Mouse (Mus musculus) midbrain, embryonic 12.5 days (tissue): ENCODE results near the gene Spock1. TPM values are rescaled to one million over a fixed set of nuclear protein-coding genes. Genes with fewer than 3 reads are reported as not detected.

Source experiments
- ATAC-seq: fragments of 200-750 bp; cut with Nextera tagmentation; 2 replicates; pipeline ENCODE4 v1.8.0; 2017; ENCODE audit warnings: low read depth, moderate TSS enrichment, moderate library complexity; ENCODE audit not compliant: low FRiP score
- H3K27ac ChIP-seq: fragments of 300-500 bp; sonication (generic); replicated peaks from 2 replicates; pipeline ENCODE4 v1.5.1; 2016; ENCODE audit warnings: mild to moderate bottlenecking
- H3K27me3 ChIP-seq: fragments of 300-500 bp; sonication (generic); 2 replicates; pipeline ENCODE4 v1.6.1; 2016; ENCODE audit warnings: mild to moderate bottlenecking
- H3K36me3 ChIP-seq: fragments of 300-500 bp; sonication (generic); 2 replicates; pipeline ENCODE4 v1.6.1; 2016
- H3K4me1 ChIP-seq: fragments of 300-500 bp; sonication (generic); 2 replicates; pipeline ENCODE4 v1.6.1; 2016
- H3K4me2 ChIP-seq: fragments of 300-500 bp; sonication (generic); replicated peaks from 2 replicates; pipeline ENCODE4 v1.6.1; 2016; ENCODE audit warnings: mild to moderate bottlenecking, moderate library complexity
- H3K4me3 ChIP-seq: fragments of 300-500 bp; sonication (generic); 2 replicates; pipeline ENCODE4 v1.5.1; 2016; ENCODE audit warnings: mild to moderate bottlenecking
- H3K9ac ChIP-seq: fragments of 300-500 bp; sonication (generic); replicated peaks from 2 replicates; pipeline ENCODE4 v1.6.1; 2016; ENCODE audit warnings: mild to moderate bottlenecking, moderate library complexity
- H3K9me3 ChIP-seq: fragments of 300-500 bp; sonication (generic); 2 replicates; pipeline ENCODE4 v1.6.1; 2016; ENCODE audit warnings: mild to moderate bottlenecking
- WGBS: fragments of 180-500 bp; shearing (Covaris S2); methylation state at CpG from one replicate; pipeline ENCODE4 v1.1.7; 2016; 5-methylcytosine and 5-hydroxymethylcytosine counted together
- polyA plus RNA-seq: library from polyadenylated mRNA; unstranded; fragments of >200 nt; fragmentation: Nextera tagmentation; extraction: Ambion mirVana; gene quantifications from 2 replicates; pipeline ENCODE4 v1.2.1, GENCODE M21; 2016

Gene Spock1
- polyA plus RNA-seq, 1 experiment from 2014 or later: 22.4 TPM

- no peak overlapping the region for H3K27ac ChIP-seq
- no peak for ATAC-seq
- no peak overlapping the region for H3K9ac ChIP-seq
- H3K4me1 ChIP-seq: no peaks in the 10 kb centered on the region
- no peaks in the 10 kb centered on the region for H3K36me3 ChIP-seq
- H3K4me3 ChIP-seq: no peak overlapping the region
- no peaks in the 10 kb centered on the region for H3K9me3 ChIP-seq
- 84% methylated on average over 7 of the region's 7 CpGs for WGBS
- H3K27me3 ChIP-seq: no peaks in the 10 kb centered on the region
- no peak overlapping the region for H3K4me2 ChIP-seq
Measured at GRCm38 (mm10) chr13:57402386-57402785, 505.7 kb downstream of the Spock1 start.

DNA sequence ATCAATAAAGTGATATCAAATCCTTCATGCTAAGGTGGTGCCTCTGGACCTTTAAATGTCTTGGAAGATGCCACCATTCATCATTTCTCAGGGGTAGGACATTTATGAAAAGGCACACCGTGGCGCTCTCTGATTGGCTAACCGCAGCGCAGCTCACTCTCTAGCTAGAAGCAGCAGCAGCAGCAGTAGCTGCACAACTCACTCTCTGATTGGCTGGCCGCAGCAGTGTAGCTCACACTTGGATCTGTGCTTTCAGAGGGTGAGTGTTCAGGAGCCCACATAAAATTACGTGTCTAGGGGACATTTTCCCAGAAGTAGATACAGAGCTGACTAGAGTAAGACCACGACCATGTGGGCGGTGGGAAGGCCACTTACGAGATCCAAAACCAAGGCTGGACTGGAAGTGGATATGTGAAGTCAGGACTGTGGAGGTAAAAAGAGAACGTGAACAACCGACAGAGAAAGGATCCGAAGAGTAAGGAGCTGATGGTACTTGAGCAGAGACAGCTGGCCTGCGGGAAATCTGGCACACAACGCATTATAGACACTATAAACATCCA lies 535.9 kb downstream of the Spock1 start:
- Histone ChIP-seq H3K36me3 (no peaks in the 10 kb centered on the region), H3K4me2 (no peak overlapping the region), H3K4me3 (no peak overlapping the region), H3K9ac (no peak overlapping the region), H3K27ac (no peak overlapping the region), H3K9me3 (no peaks in the 10 kb centered on the region), H3K27me3 (no peaks in the 10 kb centered on the region), H3K4me1 (no peaks in the 10 kb centered on the region)
- ATAC-seq: no peak
- WGBS: 93% methylated on average over 14 of the region's 14 CpGs

Other genes starting within 250 kb of the Spock1 start
- 4.3 and 4.4 TPM in 2 replicates for gene Klhl3, start 205.3 kb upstream of the Spock1 start, polyA plus RNA-seq
- 56.5 and 64.8 TPM in 2 replicates for gene Hnrnpa0, start 220.2 kb upstream of the Spock1 start, polyA plus RNA-seq
- 61.7 and 69.7 TPM in 2 replicates for gene Idnk, start 249.3 kb upstream of the Spock1 start, polyA plus RNA-seq